Comparison of ENCODE assay signal across 15 mouse cellular contexts in the genomic region with DNA sequence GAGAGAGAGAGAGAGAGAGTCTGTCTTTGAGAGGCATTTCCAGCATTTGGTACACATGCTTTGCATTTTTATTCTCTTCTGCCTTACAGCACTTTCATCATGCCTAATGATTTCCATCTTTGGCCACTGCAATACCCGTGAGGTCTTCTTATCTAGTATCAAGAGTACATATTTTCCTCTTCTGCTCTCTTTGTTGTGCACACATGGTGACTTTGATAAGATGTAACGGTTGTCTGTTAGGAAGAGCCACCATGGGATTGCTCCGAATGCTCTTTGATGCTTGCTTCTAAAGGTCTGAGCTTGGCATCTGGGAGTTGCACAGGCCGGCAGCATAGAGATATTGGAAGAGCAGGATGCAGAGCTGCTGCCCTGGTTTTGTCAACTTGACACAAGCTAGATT. TPM values are rescaled to one million over a fixed set of nuclear protein-coding genes. Genes with fewer than 3 reads are reported as not detected.
"Had no signal": no experiment of that assay in that cellular context is flagged by ENCODE, and none has a peak within 500 bp of the region (broad histone marks: within the 10 kb centered on the region; RNA-seq: fewer than 3 reads in every experiment).

No protein-coding gene starts in this region.

- H3K4me1 ChIP-seq: limb, embryonic 15.5 days; liver, embryonic 15.5 days had no signal

- H3K36me3 ChIP-seq: limb, embryonic 15.5 days; liver, embryonic 15.5 days had no signal

- H3K4me2 ChIP-seq: limb, embryonic 15.5 days; liver, embryonic 15.5 days; lung, embryonic 14.5 days had no signal

- H3K4me3 ChIP-seq: limb, embryonic 15.5 days; liver, embryonic 15.5 days had no signal

- H3K9ac ChIP-seq: limb, embryonic 15.5 days; liver, embryonic 15.5 days; lung, embryonic 14.5 days had no signal

- H3K27me3 ChIP-seq: limb, embryonic 15.5 days; liver, embryonic 15.5 days had no signal

- H3K27ac ChIP-seq: kidney, postnatal 0 days; limb, embryonic 15.5 days; liver, embryonic 15.5 days; macrophage had no signal

- DNase-seq: kidney, adult 11 months; kidney, adult 9 months; kidney, postnatal 36 days; layer of hippocampus, adult 9-11 months; layer of hippocampus, postnatal 36 days; lung, embryonic 14.5 days; lung, postnatal 10 days; right cerebral cortex, postnatal 4 days; spleen, adult 18-20 months; thymus, adult 18-20 months; thymus, postnatal 14 days had no signal

- H3K9me3 ChIP-seq: limb, embryonic 15.5 days; liver, embryonic 15.5 days had no signal

RNA-seq across cellular contexts. Expression of a gene that starts 49.2 kb away (rescaled TPM):
- polyA plus RNA-seq: macrophage had no signal
